8 mouse cellular contexts compared by ENCODE assay signal in the genomic region with DNA sequence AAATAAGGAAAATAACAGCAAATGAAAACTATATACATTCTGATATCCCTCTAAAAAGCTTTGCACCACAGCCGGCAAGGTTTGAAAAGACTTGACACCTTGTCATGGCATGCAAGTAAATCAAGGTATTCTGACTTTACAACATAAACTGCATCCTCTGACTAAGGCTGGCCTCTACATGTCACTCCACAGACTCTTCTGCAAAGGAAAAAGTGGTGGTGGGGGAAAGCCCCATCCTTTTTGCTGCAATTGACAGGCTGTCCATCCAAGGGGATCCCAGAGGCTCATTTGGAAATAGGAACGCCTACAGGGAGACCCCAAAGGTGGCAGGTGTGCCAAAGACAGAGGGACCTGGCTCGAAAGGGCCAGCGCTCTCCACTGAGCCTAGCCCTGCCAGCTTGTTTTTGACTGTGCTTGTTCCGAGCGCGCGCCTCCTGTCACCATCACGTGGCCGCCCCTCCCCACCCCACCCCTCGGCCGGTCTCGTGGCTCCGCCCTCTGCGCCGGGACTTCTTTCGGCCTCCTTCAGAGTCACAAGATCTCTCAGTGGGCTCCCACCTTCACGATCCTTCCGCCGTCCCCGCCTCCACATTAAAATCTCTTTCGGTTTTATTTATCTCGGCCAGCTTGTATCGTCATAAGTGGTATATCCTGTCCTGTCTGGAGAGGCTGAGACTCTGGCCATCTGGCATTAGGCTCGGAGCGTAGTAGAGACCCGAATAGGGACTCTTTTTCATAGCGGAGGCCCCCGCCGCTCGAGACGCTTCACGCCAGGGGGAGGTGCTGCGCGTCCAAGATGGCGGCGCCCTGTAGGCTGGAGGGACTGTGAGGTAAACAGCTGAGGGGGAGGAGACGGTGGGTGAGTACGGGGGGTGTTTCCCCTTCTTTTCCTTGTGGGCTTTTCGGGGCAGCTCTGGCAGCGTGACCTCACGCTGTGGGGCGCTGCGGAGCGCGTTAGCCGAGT. TPM values are rescaled to one million over a fixed set of nuclear protein-coding genes. Genes with fewer than 3 reads are reported as not detected.
DNase-seq lines count a peak whose midpoint lies in the region; ATAC-seq and TF ChIP-seq lines count a peak whose summit lies in the region.

A gene (plus strand): TSS at position 768 of the 964 bp plus-strand sequence.

- intact Hi-C loops in gastrocnemius, adult 2 months (cut with DNase I), result no loop called here
- intact Hi-C loops in left cerebral cortex, adult 2 months (cut with DNase I), result no loop called here

- ATAC-seq in common myeloid progenitor, adult 5-6 weeks (replicated peaks; ENCODE audit: low read depth, poor library complexity, severe bottlenecking), result peak; percentile 94
- peak; percentile 95 for ATAC-seq in hindbrain, postnatal 0 days
- peak; percentile 99 for ATAC-seq in megakaryocyte, adult 5-6 weeks (ENCODE audit: poor library complexity, severe bottlenecking)

- no peaks in the 10 kb centered on the region for H3K27me3 ChIP-seq in hindbrain, postnatal 0 days (ENCODE audit: insufficient read depth, low read length)

- no peaks in the 10 kb centered on the region for H3K36me3 ChIP-seq in hindbrain, postnatal 0 days (ENCODE audit: insufficient read depth, low read length)

- peak; percentile 99 for DNase-seq in ZHBTc4 (ENCODE audit: low read depth, low spot score)
- peak; percentile 98 for DNase-seq in gastrocnemius, adult 2 months
- peak; percentile 97 for DNase-seq in hindbrain, postnatal 0 days (ENCODE audit: low spot score)
- peak; percentile 91 to 93 for DNase-seq in left cerebral cortex, adult 2 months (ENCODE audit: extremely low spot score in 1 of 2, low spot score in 2 of 2)
- DNase-seq in right cerebral cortex, adult 2 months (ENCODE audit: low spot score in 2 of 2), result peak; percentile 93 to 94
- peak; percentile 96 for DNase-seq in urinary bladder, postnatal 14 days (ENCODE audit: low spot score)

- no peak for TF ChIP-seq CTCF in gastrocnemius, adult 2 months (IDR thresholded peaks at IDR 0.05)
- TF ChIP-seq CTCF in hindbrain, postnatal 0 days (IDR thresholded peaks at IDR 0.05; ENCODE audit: low read depth), result peak; percentile 38
- no peak; the same call in 1 of the 2 replicates for TF ChIP-seq CTCF in left cerebral cortex, adult 2 months (IDR thresholded peaks at IDR 0.05)

- peak within 1 kb of the TSS; percentile 95 for H3K9ac ChIP-seq in hindbrain, postnatal 0 days (replicated peaks; ENCODE audit: low read length)

- H3K9me3 ChIP-seq in hindbrain, postnatal 0 days (ENCODE audit: low read length), result no peaks in the 10 kb centered on the region

- H3K4me3 ChIP-seq in gastrocnemius, adult 2 months, result peak within 1 kb of the TSS; percentile 98
- H3K4me3 ChIP-seq in hindbrain, postnatal 0 days (ENCODE audit: low read length), result peak within 1 kb of the TSS; percentile 99
- peak within 1 kb of the TSS; percentile 99 for H3K4me3 ChIP-seq in left cerebral cortex, adult 2 months

- H3K4me1 ChIP-seq in hindbrain, postnatal 0 days (ENCODE audit: insufficient read depth, low read length), result peaks cover 7% of the 10 kb centered on the region

- 2% methylated on average over 47 of the region's 47 CpGs for WGBS in hindbrain, postnatal 0 days

- H3K4me2 ChIP-seq in hindbrain, postnatal 0 days (ENCODE audit: low read depth, low read length), result peak within 1 kb of the TSS; percentile 85

- H3K27ac ChIP-seq in gastrocnemius, adult 2 months, result peak within 1 kb of the TSS; percentile 100
- peak within 1 kb of the TSS; percentile 84 for H3K27ac ChIP-seq in hindbrain, postnatal 0 days
- H3K27ac ChIP-seq in left cerebral cortex, adult 2 months, result peak within 1 kb of the TSS; percentile 99

RNA-seq across cellular contexts. Expression of the gene that starts here (rescaled TPM):
- total RNA-seq in common myeloid progenitor, adult 5-6 weeks (2017), result 14.5 and 18.7 TPM in 2 replicates
- total RNA-seq in gastrocnemius, adult 2 months (2021), result 10 to 100 TPM; 42.5 to 45.9 TPM
- total RNA-seq in hindbrain, postnatal 0 days (2014; rRNA removed), result 33.9 and 42.3 TPM in 2 replicates
- 20.0 and 22.7 TPM in 2 replicates for polyA plus RNA-seq in hindbrain, postnatal 0 days (2015; fragmentation: Nextera tagmentation; extraction: Ambion mirVana)
- 10 to 100 TPM; 53.8 to 57.2 TPM for total RNA-seq in left cerebral cortex, adult 2 months (2021)
- 8.9 and 10.9 TPM in 2 replicates for total RNA-seq in megakaryocyte, adult 5-6 weeks (2015)
- 11.7 and 12.9 TPM in 2 replicates for total RNA-seq in megakaryocyte, adult 5-6 weeks (2017)

Comparison
In these comparisons a context has a peak if more than half of its experiments do, and no peak if none do; other contexts are left out.
1. Peak in every context shown above with its lines: DNase-seq, ATAC-seq, H3K4me3 ChIP-seq and H3K27ac ChIP-seq.